Mouse (Mus musculus) midbrain, postnatal 0 days (tissue): ENCODE results near the gene Tspan2. TPM values are rescaled to one million over a fixed set of nuclear protein-coding genes. Genes with fewer than 3 reads are reported as not detected.

Source experiments
- ATAC-seq: fragments of 200-750 bp; cut with Nextera tagmentation; 2 replicates; pipeline ENCODE4 v1.8.0; 2017; ENCODE audit warnings: moderate number of reproducible peaks, mild to moderate bottlenecking, moderate TSS enrichment, moderate library complexity; ENCODE audit not compliant: low FRiP score
- DNase-seq: peaks from one replicate; pipeline ENCODE4 v3.0.0-alpha.2; 2015; ENCODE audit warnings: low spot score
- H3K27ac ChIP-seq: fragments of 300-500 bp; sonication (generic); 2 replicates; pipeline ENCODE4 v1.5.1; 2014; ENCODE audit warnings: low read depth, mild to moderate bottlenecking, low read length, mixed read lengths
- H3K27me3 ChIP-seq: fragments of 300-500 bp; sonication (generic); 2 replicates; pipeline ENCODE4 v1.6.1; 2014; ENCODE audit warnings: low read length, control low read depth, mixed read lengths; ENCODE audit not compliant: insufficient read depth
- H3K36me3 ChIP-seq: fragments of 300-500 bp; sonication (generic); 2 replicates; pipeline ENCODE4 v1.6.1; 2014; ENCODE audit warnings: low read length, control low read depth, mixed read lengths; ENCODE audit not compliant: insufficient read depth
- H3K4me1 ChIP-seq: fragments of 300-500 bp; sonication (generic); 2 replicates; pipeline ENCODE4 v1.6.1; 2014; ENCODE audit warnings: mild to moderate bottlenecking, control low read depth, antibody characterized with exemption, low read length, mixed read lengths; ENCODE audit not compliant: insufficient read depth
- H3K4me2 ChIP-seq: fragments of 300-500 bp; sonication (generic); 2 replicates; pipeline ENCODE4 v1.6.1; 2014; ENCODE audit warnings: low read depth, mild to moderate bottlenecking, low read length, mixed read lengths; ENCODE audit not compliant: poor library complexity, severe bottlenecking
- H3K4me3 ChIP-seq: fragments of 300-500 bp; sonication (generic); 2 replicates; pipeline ENCODE4 v1.5.1; 2014; ENCODE audit warnings: low read depth, mild to moderate bottlenecking, low read length, moderate library complexity
- H3K9ac ChIP-seq: fragments of 300-500 bp; sonication (generic); replicated peaks from 2 replicates; pipeline ENCODE4 v1.6.1; 2014; ENCODE audit warnings: mild to moderate bottlenecking, low read length, moderate library complexity, mixed read lengths; ENCODE audit not compliant: poor library complexity, severe bottlenecking
- H3K9me3 ChIP-seq: fragments of 300-500 bp; sonication (generic); 2 replicates; pipeline ENCODE4 v1.6.1; 2016; ENCODE audit warnings: low read length, control low read depth
- CTCF ChIP-seq: IDR thresholded peaks from 2 replicates; pipeline ENCODE4 v1.5.1; 2016; ENCODE audit warnings: antibody characterized with exemption, mild to moderate bottlenecking
- WGBS: fragments of 180-500 bp; shearing (Covaris S2); extraction: QIAGEN DNeasy Blood & Tissue Kit; methylation state at CpG from one replicate; pipeline ENCODE4 v1.1.7; 2014; 5-methylcytosine and 5-hydroxymethylcytosine counted together
- polyA plus RNA-seq: library from polyadenylated mRNA; unstranded; fragments of >200 nt; fragmentation: Nextera tagmentation; extraction: Ambion mirVana; gene quantifications from 2 replicates; pipeline ENCODE4 v1.2.1, GENCODE M21; 2015
- total RNA-seq: library from RNA; depleted of rRNA; stranded (reverse); fragments of >200 nt; gene quantifications from 2 replicates; pipeline ENCODE4 v1.2.3, GENCODE M21; 2014; rRNA removed

Gene Tspan2
- total RNA-seq (25.9 and 26.1 TPM in 2 replicates), polyA plus RNA-seq (13.4 and 15.5 TPM in 2 replicates)

DNA sequence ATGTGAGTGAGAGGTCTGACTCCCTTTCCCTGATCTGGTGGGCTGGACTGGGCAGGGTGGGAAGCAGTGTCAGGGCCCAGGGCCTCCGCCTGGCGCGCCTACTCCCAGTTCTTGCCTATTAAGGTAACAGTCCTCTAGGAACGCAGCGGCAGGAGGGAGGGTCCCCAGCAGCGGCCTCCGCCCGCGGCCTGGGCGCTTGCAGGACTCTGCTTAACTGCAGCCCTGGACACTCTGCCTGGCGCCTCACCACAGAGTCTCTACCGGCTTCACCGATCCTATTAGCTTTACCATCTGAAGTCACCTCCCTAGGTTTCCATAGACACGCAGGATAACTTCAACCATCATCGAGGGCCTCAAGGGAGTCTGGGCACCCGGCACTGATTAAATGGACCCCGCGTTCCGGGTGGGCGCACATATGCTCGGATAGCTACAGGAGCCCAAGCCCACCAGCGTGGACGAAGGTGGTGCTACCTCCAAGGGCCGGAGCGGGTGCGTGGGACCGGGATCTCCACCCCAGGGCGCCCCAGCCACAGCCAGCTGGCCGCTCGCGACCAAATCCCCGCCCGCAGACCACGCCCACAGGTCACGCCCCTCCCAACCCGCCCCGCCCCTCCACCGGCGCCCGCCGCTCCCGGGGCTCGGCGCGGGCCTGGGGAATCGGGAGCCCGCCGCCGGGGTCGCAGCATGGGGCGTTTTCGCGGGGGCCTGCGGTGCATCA is at the start of gene Tspan2:
Tspan2 (plus strand) TSS at position 217 of the 718 bp plus-strand sequence.
- ATAC-seq (peak; percentile 82), DNase-seq (peak; percentile 39)
- peaks cover 6% of the 10 kb centered on the region for H3K4me1 ChIP-seq
- TF ChIP-seq CTCF: no peak
- 2% methylated on average over 46 of the region's 54 CpGs for WGBS
- H3K4me3 ChIP-seq: peak within 1 kb of the TSS; percentile 55
- peak within 1 kb of the TSS; percentile 75 for H3K27ac ChIP-seq
- peak within 1 kb of the TSS; percentile 89 for H3K9ac ChIP-seq
- peak within 1 kb of the TSS; percentile 89 for H3K4me2 ChIP-seq
- no peaks in the 10 kb centered on the region for H3K9me3 ChIP-seq
- H3K36me3 ChIP-seq: no peaks in the 10 kb centered on the region
- no peaks in the 10 kb centered on the region for H3K27me3 ChIP-seq

DNA sequence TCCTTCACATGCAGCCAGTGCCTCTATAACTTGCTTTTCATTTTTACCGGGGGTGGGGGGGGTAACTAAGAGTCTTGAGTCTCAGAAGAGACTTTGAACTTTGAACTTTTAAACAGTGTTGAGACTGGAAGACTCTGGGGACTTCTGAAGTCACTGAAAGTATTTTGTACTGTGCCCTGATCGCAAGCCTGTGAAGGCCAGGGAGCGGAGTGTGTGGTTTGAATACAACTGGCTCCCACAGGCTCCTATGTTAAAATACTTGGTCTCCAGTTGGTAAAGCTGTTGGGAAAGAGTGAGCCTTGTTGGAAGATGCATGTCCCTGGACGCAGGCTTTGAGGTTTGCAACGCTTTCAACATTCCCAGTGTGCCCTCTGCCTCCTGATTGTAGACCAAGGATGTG is 47.5 kb upstream of the Tspan2 start:
- no peak for DNase-seq
- Histone ChIP-seq H3K36me3 (no peaks in the 10 kb centered on the region), H3K27me3 (no peaks in the 10 kb centered on the region; the same call in 1 of the 2 replicates), H3K4me3 (no peak overlapping the region), H3K4me1 (no peaks in the 10 kb centered on the region), H3K4me2 (no peak overlapping the region), H3K9me3 (no peaks in the 10 kb centered on the region), H3K9ac (no peak overlapping the region), H3K27ac (no peak overlapping the region)
- no peak for TF ChIP-seq CTCF
- WGBS: 91% methylated on average over 5 of the region's 5 CpGs
- ATAC-seq: no peak

DNA sequence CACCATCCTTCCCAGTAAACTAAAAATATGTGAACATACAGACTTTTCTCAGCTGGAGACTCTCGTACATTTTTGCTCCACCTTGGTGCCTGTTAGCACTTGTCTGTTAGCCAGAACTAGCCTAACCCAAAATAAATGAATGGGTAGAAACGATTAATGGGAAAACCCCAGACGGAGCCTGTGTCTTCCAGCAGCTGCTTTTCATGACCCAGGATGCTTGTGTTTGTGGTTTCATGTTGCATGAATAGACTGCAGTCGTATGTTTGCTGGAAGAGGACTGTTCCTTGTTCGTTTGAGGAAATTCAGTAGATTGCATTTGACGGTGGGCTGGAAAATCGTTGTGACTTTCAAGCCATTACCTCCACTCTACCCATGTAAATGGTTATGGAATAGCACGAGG is 46.5 kb upstream of the Tspan2 start:
- 87% methylated on average over 8 of the region's 8 CpGs for WGBS
- DNase-seq (no peak), ATAC-seq (no peak)
- H3K27ac ChIP-seq: no peak overlapping the region
- no peaks in the 10 kb centered on the region for H3K36me3 ChIP-seq
- no peak overlapping the region for H3K9ac ChIP-seq
- H3K27me3 ChIP-seq: no peaks in the 10 kb centered on the region; the same call in 1 of the 2 replicates
- H3K9me3 ChIP-seq: no peaks in the 10 kb centered on the region
- H3K4me1 ChIP-seq: no peaks in the 10 kb centered on the region
- TF ChIP-seq CTCF: no peak
- H3K4me3 ChIP-seq: no peak overlapping the region
- no peak overlapping the region for H3K4me2 ChIP-seq

DNA sequence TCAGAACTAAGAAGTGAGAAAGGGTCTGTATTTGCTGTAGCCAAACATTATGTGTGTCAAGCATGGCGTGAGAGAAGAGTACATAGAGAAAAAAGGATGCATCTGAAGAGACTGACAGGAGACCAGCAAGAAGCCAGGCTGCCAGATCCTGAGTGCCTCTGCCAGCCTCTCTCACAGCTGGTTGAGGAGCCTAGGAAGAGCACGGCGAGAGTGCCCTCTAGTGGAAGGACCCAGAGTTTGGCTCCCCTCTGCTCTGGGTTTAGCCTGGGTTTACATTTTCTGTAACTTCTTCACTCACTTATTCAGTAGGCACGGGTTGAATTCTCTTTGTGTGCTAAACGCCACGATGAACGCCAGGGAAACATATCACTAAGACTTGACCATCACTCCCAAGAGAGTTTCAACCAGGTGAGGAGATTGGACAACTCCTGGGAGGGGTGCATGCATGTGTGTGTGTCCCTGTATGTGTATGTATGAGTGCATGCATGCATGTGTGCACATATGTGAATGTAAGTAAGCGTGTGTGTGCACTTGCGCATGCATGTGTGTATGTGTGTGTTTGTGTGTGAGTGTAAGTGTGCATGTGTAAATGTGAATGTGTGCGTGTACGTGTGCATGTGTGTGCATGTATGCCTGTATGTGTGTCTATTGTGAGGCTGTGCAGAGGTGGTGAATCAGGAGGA is 42.4 kb upstream of the Tspan2 start:
- no peak overlapping the region for H3K27ac ChIP-seq
- no peaks in the 10 kb centered on the region for H3K4me1 ChIP-seq
- TF ChIP-seq CTCF: peak; percentile 88
- no peaks in the 10 kb centered on the region for H3K36me3 ChIP-seq
- H3K9ac ChIP-seq: no peak overlapping the region
- no peaks in the 10 kb centered on the region for H3K9me3 ChIP-seq
- no peak overlapping the region for H3K4me2 ChIP-seq
- H3K27me3 ChIP-seq: peaks cover 3% of the 10 kb centered on the region; the same call in 1 of the 2 replicates
- peak; percentile 78 for ATAC-seq
- DNase-seq: peak; percentile 89
- WGBS: 44% methylated on average over 11 of the region's 11 CpGs
- H3K4me3 ChIP-seq: no peak overlapping the region

DNA sequence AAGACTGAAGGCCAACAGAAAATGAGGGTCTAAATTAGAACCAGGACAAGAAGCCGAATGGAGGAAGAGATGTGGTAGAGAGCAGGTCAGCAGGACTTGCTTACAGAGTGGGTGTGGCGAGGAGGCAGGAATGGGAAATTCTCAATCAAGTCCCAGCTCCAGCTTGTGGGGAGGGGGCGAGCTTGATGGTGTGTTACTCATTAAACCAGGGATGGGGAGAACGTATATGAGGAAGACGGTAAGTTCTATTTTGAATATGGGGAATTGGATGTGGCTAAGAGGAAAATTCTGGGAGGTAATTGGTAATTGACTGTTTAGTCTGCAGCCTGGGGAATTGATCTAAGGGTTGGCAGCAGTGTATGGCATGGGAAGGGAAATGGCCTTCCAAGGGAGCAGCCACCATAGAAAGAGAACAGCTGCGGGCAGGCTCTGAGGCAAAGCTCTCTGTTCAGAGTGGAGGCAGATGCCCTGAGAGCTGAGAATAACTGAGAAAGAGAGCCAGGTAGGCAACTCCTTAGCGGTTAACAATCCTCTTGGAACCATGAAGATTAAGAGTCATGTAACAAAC is 41.5 kb upstream of the Tspan2 start:
- peaks cover 3% of the 10 kb centered on the region; the same call in 1 of the 2 replicates for H3K27me3 ChIP-seq
- no peak overlapping the region for H3K27ac ChIP-seq
- no peak overlapping the region for H3K4me2 ChIP-seq
- no peak overlapping the region for H3K4me3 ChIP-seq
- H3K9me3 ChIP-seq: no peaks in the 10 kb centered on the region
- DNase-seq (no peak), ATAC-seq (no peak)
- H3K4me1 ChIP-seq: no peaks in the 10 kb centered on the region
- WGBS: 79% methylated on average over 7 of the region's 7 CpGs
- TF ChIP-seq CTCF: no peak
- H3K36me3 ChIP-seq: no peaks in the 10 kb centered on the region
- H3K9ac ChIP-seq: no peak overlapping the region

DNA sequence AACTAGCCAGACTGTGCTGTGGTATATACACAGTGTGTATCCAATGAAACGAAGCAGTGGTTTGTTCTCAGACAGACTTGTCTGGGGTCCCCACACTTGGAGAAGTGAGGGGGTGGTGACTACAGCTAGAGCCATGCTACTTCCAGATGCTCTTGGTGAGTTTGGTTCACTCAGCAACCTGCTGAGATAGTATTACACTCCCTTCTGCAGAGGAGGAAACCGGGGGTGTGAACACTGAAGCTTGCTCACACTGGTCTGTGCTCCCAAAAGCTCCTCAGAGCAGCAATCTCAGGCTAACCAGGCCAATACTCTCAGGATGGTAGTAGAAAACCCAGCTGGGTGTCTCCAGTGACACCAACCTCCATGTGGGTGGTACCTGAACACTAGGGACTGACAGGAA is 36.2 kb upstream of the Tspan2 start:
- no peak for TF ChIP-seq CTCF
- H3K27ac ChIP-seq: no peak overlapping the region
- no peak overlapping the region for H3K4me2 ChIP-seq
- H3K9ac ChIP-seq: no peak overlapping the region
- H3K9me3 ChIP-seq: no peaks in the 10 kb centered on the region
- no peaks in the 10 kb centered on the region for H3K36me3 ChIP-seq
- 0 out of 2 replicates have a peak, but pooled peaks cover 3% of the 10 kb centered on the region for H3K27me3 ChIP-seq
- ATAC-seq: no peak
- no peak for DNase-seq
- H3K4me3 ChIP-seq: no peak overlapping the region
- 76% methylated on average over 2 of the region's 2 CpGs for WGBS
- H3K4me1 ChIP-seq: no peaks in the 10 kb centered on the region
